Mouse (Mus musculus) frontal cortex, postnatal 10 days (tissue): Measurements from ENCODE around the gene Clk3.

Source experiments
- DNase-seq, 2 experiments: peaks; one replicate each; pipeline ENCODE4 v3.0.0; 2022; ENCODE audit warnings: low spot score in 2 of 2, mixed read lengths in 1 of 2

The Clk3 gene

DNA sequence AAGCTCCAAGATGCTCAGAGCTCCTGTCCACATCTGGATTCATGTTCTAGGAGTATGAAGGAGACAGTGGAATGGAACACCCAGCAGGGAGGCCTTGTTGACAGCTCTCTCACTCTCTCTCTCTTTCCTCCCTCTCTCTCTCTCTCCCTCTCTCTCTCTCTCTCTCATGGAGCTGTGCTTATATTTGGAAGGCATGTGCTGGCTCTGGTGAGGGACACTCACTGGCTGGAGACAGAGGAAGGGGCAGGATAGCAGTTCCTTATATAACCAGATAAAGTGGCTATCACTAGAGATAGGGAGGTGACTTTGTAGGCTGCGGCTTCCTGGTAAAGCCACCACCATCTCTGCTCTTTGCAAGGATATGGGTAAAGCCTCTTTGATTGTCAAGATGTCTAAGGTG, 4.6 kb upstream of the Clk3 start:
- DNase-seq: no peak

DNA sequence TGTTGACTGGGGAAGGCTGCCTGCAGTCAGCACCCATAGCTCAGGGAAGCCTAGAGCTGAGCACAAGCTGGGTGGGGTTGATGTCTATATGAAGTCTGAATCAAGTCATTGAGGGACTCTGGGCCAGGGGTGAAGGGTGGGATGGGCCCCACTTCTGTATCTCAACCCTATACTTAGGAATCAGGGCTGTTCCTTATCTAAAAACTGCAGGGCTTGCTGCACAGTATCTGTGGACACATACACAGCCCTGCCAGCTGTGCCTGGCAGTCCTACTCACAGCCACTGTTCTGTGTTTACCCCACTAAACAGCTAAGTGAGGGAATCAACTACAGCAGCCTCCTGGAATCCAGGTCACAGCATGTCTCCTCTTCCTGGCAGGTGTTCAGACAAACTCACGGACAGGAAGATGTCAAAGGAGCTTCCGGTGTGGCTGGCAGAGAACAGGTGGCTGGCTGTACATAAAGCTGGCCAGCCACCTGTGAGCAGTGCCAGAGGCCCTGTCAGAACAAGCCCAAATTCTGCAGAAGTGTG, 3.9 kb upstream of the Clk3 start:
- no peak for DNase-seq

DNA sequence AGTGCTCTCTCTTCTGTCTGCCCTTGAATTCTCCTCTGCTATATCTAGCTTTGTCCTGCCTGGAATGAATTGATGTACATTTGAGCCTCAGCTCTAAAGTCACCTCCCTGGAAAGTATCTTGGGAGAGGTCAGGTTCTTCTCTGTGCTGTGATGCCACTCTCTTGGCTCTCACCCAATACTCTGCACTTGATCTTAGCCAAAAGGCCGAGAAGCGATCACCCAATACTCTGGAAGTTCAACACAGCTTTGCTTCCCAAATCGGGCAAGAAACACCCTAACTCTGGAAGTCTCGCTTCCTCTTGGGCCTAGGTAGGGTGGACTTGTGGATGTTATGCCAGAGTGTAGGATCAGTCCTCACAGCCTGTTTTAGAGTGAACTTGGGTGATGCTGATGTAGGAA, 1.6 kb upstream of the Clk3 start:
- DNase-seq: no peak

DNA sequence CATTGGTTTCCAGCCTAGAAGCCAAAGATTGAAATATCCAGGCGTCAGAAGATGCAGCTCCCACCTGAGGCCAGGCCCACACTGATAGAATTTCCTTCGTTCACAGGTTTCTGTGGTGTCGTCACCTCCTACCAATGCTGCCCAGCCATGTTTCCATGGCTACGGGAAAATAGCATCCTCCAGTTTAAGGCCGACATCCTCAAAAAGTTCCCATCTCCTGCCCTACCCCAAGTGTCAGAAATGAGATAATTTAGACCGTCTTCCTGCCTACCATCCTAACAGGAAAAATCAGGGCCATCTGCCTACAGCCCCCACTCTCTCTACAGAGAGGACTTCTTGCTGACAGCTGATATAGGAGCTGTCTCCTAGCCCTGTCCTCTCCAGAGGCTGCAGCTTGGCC, 771 bp upstream of the Clk3 start:
- no peak for DNase-seq

DNA sequence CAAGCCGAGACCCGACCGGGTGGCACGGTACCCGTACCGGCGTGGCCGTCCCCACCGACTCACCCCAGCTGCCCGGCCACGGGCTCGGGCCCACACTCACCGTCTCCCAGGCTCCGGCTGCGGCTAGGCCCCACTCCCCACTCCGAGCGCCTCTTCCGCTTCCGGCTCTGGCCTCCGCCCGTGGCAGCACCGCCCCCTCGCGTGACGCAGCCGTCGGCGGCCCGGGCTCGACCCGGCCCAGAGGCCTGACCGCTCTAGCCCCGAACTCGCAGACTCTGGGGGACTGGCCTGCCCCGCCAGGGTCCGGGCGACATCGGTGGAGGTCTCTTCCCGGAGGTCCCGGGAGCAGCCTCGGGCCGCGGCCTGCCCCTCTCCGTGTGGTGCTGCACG, 691 bp downstream of the Clk3 start:
- peak; percentile 85 to 92 for DNase-seq

DNA sequence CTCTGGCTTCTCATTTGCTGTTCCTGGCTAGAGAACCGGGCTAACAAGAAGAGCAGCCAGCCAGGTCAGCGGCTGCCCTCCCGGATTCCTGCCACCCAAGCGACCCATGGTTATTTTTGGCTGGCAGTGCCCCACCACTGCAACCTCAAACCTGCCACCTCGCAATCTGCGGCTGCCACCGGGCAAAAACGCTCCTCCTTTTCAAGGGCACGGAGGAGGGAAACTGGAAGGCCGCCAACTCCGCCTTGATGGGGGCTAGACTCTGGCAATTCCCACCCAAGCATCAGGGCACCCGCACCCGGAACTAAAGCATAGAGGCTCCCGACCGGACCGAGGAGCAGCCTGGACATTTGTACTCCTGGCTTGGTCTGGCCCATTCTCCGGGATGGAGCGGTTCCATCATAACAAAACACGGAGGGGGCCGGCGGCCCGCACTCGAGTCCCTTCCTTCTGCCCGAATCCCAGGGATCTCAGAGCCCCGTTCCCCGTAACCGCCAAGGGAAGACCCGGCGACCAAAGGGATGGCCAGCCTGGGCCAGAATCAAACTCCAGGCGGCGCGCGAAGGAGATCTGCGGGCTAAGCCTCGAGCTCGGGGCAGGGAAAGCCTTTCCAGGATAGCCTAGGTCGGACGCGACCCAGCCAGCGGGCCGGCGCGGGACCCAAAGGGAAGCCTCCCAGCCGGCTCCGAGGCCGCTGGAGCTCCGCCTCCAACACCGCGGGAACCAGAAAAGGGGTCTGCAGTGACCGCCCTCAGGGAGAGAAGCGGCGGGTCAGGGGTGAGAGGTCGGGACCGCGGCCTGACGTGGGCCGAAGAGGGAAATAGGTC, 1.3 kb downstream of the Clk3 start:
- peak; percentile 69 to 72 for DNase-seq

DNA sequence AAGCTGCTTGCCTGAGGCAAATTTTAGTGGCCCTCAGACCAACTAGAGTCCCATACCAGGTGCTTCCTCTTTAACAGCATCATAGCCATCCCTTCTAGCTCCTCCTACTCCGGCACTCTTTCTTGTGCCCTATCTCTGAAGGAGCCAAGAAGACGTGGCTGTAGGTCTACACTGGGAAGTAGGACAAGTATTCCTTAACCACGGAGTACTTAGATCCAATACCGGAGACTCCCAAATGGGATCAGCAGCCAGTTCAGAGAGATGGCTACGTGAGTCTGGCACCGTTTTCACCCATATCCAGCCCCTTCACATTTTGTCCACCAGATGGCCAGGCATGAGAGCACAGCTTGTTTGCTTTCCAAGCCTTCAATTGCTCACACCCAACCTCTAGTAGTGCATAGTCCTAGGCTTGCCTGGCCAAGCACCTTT, 3.1 kb downstream of the Clk3 start:
- DNase-seq: no peak

DNA sequence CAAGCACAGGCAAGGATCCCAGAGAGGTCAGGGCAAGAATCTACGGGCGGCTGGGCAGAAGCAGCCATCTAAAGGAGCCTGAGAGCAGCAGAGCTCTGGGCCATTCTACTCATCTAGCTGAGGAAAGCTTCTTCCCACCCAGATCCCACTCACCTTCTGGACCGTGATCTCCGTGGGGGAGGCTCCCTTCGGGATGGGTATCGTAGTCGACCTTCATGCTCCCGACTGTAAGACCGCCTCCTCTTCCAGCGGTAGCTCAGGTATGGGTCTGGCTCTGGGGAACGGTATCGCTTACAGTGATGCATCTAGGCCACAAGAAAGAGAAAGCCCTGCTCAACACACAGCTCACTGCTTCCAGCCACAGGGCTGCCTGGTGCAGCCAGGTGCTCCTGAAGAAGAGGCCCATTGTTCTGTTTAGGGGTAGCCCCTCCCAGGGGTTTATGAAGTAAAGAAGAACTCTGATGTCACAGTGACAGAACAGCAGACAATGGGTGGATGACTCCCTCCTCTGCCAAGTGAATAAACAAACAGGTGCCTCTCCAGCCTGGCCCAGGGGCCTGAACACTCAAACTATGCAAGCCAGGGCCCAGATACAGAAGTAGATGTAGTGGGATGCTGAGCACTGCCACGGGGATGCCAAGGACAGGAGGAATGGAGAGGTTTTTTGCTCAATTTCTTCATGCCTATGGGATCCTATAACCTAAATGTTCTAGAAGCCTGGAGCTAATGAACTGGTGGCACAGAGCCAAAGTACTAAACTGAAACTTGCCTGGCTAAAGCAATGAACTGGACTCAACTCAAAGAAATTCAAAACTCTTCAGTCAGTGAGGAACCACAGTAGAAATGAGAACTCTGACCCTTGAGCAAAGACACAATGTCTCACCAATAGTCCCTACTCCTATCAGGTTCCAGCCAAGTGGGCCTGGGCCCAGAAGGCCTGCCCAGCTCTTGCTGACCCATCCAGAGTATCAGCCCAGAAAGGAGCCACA, 3.8 kb downstream of the Clk3 start:
- no peak for DNase-seq

DNA sequence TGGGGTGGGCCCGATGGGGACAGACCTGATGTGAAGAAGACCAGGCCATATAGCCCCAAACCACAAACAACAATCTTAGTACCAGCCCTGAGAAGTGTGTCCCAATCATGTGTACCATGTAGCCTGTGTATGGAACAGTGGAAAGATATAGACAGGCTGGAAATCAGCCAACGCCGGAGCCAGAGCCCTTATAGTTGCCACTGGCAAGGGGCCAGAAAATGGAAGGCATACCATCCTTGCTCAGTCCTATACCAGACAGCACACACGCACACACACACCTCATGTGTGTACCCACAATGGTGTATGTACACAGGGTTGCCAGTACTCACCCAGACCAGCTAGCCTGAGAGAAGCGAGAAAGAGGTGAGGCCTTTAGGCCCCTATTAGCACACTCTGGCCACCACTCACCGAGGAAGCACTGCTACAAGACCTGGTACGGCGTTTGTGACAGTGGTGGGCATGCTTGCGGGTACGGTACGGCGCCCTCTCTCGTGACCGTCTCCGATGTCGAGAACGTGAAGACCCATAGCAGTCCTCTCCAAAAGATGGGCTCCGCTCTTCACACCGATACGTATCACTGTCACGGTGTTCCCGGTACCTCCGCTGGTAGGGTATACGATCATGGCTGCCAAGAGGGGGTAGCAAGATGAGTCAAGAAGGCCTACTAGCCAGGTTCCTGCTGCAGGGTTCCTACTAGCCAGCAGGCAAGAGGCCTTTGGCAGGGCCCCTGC, 5.1 kb downstream of the Clk3 start:
- no peak for DNase-seq

DNA sequence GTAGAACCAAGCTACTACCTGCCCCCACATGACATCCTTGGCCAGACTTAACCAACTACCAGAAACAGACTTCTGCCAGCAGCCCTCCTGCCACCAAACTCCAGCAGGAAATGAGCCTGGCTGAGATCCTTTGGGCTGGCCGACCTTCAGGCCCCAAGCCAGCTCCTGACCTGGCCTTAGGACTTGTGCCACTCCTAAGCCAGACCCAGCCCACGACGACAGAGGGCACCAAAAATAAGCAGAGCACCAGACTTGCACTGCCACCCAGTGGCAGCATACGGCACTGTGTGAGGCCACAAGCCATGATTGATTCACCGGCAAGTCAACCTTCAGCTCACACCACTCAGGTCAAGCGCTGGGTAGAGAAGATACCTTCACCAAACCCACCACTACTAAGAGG, 6.4 kb downstream of the Clk3 start:
- peak in 1 of 2 experiments; percentile 51 for DNase-seq

DNA sequence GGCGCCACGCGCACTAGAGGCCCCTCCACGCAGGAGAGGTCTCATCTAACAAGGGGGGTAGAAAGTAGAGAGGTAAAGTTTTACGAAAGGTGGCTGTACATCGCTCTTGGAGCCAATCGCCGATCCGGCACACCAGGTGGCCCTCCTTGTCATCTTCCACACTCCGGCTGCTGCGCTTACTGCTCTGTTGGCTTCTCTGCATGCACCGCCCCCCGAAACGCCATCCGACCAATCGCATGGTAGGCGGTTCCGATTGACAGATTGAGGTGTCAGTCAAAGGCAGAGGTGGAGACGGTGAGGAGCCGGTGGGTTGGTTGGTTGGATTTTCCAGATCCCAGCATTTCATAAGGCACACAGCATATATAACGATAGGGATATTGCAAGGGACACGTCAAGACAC, 7.1 kb downstream of the Clk3 start:
- no peak for DNase-seq

DNA sequence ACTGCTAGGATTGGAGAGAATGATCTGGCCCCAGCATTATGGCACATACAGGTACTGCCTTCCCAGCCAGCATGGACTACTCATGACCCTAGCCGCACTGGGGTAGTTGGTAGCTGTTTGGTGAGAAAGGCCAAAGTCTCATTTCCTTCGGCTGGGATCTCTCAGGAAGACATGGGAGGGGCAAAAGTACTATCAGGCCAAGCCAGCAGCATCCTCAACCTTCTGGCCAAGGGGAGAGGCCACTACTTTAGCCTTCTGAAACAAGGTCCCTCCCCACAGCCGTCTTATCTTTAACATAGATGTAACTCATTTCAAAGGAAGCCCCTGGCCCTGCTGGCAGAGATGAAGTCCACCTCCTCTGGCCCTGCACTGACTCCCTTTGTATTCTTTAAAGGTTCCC, 8.1 kb downstream of the Clk3 start:
- DNase-seq: no peak

DNA sequence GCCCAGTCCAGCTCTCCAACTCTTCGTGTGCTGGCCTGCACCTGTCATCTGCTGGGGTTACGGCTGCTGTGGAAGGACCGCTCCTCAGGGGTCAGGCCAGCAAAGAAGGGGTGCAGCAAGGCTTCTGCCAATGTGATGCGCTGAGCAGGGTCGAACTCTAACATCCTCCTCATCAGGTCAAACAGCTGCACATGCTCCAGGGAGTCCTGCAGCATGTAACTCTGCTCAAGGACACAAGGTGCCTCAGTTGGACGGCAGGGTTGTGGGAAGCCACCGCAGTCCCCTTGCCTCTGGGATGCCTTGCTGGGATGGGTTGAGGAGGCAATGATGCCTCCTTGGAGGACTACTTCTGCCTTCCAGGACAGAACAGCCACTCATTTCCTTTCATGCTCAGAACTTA, 14.8 kb downstream of the Clk3 start:
- DNase-seq: no peak

DNA sequence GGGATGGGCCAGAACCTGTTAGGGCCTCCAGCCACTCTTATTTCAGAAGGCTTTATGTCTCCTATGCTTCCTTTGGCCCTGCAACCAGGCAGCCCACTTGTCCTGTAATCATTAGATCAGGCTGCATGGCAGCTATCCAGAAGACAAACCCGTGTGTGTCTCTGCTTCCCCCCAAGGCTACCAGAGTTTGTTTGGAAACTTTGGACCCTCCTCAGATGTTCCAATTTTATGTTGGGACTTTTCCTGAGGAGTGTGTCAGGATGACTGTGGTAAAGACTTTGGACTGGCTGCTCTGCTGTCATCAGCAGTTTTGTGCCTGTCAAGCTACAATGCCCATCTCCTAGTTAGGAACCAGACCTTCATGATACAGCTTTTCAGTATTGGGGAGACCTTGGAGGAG, 16.8 kb downstream of the Clk3 start:
- DNase-seq: no peak

DNA sequence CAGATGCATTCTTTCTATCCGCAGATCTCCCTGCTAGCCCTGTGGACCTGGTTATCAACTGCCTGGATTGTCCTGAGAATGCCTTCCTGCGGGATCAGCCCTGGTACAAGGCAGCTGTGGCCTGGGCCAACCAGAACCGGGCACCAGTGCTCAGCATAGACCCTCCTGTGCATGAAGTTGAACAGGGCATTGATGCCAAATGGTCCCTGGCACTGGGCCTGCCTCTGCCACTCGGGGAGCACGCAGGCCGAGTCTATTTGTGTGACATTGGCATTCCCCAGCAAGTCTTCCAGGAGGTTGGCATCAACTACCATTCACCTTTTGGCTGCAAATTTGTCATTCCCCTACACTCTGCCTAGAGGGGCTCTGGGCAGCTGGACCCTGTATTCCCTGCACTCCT, 17.5 kb downstream of the Clk3 start:
- no peak for DNase-seq

DNA sequence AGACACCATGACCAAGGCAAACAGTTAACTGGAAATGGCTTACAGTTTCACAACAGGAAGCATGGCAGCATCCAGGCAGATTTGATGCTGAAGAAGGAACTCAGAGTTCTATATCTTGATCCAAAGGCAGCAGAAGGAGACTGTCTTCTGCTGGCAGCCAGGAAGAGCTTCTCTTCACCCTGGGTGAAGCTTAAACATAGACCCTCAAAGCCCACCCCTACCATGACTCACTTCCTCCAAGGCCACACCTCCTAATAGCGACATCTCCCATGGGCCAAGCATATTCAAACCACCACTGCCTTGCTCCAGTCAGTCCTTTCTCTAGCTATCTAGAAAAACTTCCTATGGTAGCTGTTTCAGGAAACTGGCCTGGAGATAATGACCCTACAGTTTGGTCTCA, 18.6 kb downstream of the Clk3 start:
- DNase-seq: no peak

DNA sequence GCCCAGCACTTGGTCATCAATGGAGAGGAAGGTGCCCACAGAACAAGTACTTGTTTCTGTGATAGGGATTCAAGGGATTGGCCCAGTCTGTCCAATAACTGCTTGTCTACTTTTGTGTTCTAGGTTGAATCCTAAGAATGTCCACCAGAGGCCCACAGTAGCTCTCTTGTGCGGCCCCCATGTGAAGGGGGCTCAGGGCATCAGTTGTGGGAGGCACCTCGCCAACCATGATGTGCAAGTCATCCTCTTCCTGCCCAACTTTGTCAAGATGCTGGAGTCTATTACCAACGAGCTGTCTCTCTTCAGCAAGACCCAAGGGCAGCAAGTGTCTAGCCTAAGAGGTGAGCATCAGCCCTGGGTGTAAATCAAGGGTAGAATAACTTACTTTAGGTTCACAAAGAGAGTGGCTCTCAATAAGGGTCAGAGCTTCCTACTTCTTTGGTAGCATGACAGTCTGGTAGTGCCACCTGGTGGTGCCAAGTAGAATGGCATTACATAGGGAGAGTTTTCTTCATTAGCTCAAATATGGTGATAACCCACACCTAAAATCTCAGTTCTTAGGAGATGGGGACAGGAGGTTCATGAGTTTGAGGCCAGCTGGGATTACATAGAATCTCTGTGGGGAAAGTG, 21.1 kb downstream of the Clk3 start:
- peak in 1 of 2 experiments; percentile 44 for DNase-seq

DNA sequence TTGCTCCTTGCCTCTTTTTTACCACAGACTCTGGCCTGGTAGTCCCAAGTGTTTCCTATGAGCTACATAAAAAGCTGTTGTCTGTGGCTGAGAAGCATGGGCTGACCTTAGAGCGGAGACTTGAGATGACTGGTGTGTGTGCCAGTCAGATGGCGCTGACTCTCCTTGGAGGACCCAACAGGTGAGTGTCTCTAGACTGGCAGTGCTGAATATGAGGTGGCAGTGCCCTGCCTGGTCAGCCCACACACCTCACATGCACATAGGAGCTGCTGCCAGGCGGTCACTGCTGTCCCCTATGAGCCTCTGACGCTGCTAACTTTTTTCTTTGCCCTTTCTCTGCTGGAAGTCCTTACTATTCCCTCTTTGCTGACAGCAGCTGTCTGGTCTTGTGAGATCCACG, 25.8 kb downstream of the Clk3 start:
- DNase-seq: no peak

DNA sequence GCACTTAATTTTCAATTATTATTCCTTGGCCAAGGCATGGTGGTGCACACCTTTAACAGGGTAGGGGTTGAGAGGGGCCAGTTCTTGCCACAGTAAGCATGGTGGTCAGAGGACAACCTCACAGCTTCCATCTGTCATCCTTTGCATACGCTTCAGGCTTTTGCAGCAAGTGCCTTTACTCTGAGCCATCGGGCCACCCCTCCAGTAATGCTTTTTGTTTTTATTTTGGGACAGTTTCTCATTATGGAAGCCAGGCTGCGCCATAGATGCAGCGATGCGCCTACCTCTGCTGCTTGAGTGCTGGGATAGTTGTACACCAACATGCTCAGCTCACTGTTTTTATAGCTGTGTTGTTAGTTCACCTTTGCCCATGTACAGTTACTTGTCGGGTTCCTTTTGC, 32.1 kb downstream of the Clk3 start:
- no peak for DNase-seq

DNA sequence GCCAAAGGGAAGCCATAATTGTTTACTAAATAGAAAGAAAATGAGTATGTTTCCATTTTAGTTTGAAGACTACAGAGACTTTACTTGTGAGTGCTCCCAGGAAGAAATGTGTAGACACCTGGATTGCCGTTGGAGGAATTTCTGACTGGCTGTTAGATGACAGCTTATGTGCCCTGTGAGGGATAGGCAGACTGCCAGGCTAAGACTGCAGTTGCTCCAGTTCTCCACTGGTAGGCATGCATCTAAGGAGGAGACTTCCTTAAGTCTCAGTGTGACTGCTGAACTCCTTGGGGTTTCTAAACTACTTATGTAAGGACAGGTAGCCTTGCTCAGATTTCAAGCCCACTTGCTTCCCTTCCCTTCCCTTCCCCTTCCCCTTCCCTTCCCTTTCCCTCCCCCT, 37.3 kb downstream of the Clk3 start:
- DNase-seq: no peak

DNA sequence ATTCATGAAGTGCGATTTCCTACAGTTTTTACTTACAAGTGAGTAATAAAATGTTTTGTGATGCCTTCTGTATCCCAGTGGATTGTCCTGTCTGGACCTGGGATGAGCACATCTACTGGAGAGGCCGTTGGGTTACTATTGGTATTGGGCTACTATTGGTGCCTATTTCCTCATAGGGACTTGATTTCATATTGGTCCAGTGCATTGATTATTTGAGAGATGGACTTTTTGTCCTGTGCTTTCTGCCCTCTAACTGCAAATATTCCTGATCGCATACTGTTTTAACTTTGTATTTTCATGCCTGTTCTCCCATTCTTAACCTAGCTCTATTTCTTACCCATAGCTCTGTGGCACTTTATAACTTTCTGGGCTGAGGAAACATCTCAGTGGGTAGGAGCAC, 41.0 kb downstream of the Clk3 start:
- DNase-seq: no peak
